Mouse (Mus musculus): Measurements from ENCODE around the gene Gmfg. TPM values are rescaled to one million over a fixed set of nuclear protein-coding genes. Genes with fewer than 3 reads are reported as not detected.

Gmfg gene
- 1 to 10 TPM; 3.2 to 3.8 TPM for total RNA-seq (2021)
- long read RNA-seq, experiment 1, partial matches to known transcripts = 0 of 1 reads
- long read RNA-seq, experiment 1, other reads (novel, unspliced or antisense) = 0 of 1 reads
- long read RNA-seq, experiment 2, partial matches to known transcripts = 1 of 3 reads
- long read RNA-seq, experiment 2, other reads (novel, unspliced or antisense) = 1 of 3 reads

DNA sequence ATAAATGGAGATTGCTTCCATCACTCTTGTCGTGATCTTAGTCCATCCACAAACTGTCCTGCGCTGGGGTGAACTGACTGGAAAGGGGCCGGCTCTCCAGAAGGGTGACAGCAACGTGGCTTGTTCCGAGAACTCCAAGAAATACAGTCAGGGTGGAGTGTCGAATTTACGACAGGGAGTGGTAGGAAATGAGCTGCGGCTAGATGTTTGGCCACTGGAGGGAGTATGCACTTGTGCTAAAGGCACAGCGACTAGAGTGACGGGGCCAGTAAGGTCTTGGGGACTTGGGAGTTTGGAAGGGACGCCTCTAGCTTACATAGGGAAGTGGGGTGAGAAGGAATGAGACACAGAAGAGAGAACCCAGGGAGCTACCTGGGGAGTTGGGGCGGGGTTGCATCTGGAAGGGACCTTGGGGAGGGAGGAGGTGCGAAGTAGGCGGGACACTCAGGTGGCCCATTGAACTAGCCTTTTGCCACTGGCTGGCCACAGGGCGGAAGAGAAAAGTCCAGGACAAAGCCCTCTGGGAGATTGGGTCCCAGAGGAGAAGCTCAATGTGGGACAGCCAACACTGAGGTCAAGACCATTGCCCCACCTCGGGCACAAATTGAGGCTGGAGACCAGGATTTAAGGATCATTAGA lies at the start of gene Gmfg:
Gmfg (plus strand) TSS at position 516 of the 639 bp plus-strand sequence.
- peak; percentile 82 to 88 for DNase-seq (ENCODE audit: low spot score in 2 of 2)

DNA sequence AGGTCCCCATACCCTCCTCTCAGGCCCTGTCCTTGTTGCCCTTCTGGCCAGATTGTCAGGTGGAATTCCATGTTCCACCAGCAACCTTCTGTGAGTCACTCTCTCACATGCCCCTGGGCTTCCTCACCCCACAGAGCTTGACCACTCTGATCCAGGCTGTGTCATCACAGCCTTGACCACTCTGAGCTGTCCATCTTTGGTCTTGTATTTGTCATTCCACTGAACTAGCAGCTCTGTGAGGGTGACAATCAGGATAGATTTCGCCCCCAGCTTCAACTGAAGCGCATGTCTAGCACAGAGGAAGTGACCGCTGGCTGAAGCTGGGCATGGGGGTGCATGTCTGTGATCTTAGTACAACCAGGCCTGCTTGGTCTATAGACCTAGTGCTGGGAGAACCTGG lies 46.9 kb upstream of the Gmfg start:
- DNase-seq (ENCODE audit: low spot score in 2 of 2) = no peak

DNA sequence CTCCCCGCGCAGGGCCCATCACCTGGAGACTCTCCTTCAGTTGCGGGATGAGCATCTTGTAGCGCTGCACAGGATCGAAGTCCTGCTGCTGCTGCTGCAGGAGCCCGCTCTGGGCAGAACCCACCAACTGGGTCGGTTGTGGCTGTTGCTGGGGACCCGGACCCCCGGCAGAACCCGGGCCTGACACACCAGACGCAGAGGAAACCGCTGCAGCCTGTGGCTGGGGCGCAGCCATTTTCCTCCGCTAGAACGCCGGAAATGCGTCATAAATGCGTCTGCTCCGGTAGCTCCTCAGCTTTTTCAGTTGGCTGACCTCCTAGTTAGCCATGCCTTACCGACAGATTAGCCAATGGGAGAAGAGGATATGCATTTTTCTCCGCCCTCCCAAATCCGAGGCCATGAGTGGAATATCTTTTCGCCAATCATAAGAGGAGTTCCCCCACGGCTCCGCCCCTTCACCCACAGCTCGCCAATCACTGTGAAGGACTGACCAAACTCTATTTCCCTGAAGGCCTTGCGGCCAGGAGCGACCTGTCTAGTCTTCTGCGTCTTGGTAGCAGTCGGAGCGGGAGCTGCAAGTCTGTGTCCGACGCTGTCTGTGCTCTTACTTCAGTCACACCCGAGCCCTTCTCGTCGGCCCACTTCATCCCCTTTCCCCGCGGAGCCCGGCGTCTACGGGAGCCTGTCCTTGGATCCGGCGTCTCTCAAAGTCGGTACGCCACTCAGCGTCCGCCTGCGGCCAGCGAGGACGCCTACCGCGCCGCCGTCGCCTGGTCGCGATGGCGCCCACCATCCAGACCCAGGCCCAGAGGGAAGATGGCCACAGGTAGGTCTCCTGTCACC lies 44.6 kb upstream of the Gmfg start, which contains the start of the genes Med29 and Paf1:
Med29 (minus strand) TSS at position 280 of the 843 bp plus-strand sequence.
Paf1 (plus strand) TSS at position 523 of the 843 bp plus-strand sequence.
- DNase-seq (ENCODE audit: low spot score in 2 of 2) = peak; percentile 91 to 99

DNA sequence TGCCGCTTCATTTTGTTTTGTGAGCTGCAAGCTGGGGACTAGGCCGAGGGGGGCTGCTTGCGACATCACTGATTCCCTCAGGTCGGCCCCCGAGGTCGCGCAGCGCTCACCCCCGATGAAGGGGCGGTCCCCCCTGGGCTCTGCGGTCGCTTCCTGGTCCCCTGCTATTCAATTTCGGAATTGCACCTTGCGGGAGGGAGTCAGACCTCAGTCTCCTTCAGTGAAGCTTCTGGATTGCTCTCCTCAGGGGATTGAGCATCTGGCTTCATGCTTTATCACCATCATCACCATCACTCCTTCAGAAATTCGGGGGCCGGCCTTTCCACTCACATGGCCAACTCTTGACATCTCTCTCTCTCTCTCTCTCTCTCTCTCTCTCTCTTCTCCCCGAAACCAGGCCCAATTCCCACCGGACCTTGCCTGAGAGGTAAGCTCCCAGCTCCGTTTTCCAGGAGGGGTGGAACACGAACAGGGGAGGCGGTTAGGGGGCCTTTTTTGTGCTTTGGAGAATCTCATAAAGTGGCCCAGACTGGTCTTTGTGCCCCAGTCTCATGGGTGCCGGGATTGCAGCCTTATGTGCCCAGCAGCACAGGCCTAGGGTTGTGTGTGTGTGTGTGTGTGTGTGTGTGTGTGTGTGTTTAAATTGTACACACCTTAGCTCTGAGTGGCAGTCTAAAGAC lies 43.8 kb upstream of the Gmfg start:
- DNase-seq (ENCODE audit: low spot score in 2 of 2) = no peak

DNA sequence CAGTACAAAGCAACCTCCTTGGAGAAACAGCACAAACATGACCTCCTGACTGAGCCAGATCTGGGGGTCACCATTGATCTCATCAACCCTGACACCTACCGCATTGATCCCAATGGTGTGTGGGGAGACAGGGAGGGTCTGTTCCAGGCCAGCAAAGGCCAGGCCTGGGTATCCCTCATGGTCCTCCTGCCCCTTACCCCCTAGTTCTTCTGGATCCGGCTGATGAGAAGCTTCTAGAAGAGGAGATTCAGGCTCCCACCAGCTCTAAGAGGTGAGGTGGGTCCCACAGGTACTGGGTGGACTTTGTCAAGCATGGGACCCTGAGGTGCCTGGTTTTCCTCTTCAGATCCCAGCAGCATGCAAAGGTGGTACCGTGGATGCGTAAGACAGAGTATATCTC lies 41.8 kb upstream of the Gmfg start:
- DNase-seq (ENCODE audit: low spot score in 2 of 2) = no peak

DNA sequence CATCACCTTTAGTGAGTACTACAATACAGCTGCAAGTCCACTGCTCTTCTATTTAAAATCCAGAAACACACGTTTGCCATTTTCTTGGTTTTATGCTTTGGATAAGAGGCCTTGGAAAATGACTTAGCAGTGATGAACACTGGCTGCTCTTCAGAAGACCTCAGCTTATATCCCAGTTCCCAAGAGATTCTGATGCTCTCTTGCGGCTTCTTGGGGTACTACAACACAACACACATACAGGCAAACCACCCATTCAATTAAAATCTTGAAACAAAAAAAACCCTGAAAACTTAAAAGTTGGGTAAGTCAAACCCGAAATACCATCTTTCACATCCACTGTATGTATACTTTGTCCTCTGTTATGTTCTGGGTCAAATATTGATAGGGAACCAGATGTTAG lies 39.2 kb upstream of the Gmfg start:
- no peak for DNase-seq (ENCODE audit: low spot score in 2 of 2)

DNA sequence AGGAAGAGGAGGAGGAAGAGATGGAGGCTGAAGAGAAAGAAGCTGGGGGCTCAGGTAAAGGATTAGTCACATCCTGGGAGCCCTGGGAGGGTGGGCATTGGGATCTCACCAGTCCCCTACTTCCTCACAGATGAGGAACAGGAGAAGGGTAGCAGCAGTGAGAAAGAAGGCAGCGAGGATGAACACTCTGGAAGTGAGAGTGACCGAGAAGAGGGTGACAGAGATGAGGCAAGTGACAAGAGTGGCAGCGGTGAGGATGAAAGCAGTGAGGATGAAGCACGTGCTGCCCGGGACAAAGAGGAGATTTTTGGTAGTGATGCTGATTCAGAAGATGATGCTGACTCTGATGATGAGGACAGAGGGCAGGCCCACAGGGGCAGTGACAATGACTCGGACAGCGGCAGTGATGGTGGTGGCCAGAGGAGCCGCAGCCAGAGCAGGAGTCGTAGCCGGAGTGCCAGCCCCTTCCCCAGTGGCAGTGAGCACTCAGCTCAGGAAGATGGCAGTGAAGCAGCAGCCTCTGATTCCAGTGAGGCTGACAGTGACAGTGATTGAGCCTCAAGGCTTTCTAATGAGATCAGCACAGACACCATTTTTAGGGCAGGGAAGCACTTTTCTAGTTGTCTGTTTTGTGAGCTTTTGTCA lies 38.4 kb upstream of the Gmfg start:
- DNase-seq (ENCODE audit: low spot score in 2 of 2) = no peak

DNA sequence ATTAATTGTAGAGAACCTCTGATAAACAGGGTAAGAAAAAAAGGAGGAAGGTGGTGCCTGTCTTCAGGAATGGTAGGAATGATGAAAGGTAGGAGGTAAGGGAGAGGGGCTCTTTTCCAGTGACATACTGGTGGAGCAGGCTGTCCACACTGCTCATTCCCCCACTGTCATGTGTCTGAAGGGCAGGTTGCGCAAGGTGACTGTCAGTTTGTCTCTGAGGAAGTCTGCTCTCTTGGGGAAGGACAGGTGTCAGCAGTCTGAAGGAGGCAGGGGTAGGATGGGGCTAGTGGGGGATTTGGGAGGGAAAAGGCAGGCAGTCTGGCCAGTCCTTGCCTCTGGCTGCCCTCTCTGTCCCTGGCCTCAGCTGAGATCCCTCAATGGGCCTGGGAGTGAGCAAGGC lies 36.2 kb upstream of the Gmfg start:
- no peak for DNase-seq (ENCODE audit: low spot score in 2 of 2)

DNA sequence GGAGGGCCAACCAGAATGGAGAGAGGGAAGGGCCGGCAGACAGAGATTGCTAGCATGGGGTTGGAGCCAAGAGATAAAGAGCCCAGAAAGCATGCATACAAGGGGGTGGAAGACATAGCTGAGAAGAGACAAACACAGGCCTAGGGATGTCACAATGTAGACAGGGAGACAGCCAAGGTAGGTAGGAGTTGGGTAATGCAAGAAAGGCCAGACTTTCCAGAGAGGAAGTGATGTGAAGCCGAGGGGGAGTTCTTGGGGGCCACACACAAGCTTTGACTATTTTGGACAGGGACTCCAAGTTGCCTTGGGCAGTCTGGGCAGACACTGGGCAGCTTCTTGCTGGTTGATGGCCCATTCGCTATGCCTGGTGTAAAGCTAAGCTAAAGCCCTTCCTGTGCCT lies 35.3 kb upstream of the Gmfg start:
- DNase-seq (ENCODE audit: low spot score in 2 of 2) = no peak

DNA sequence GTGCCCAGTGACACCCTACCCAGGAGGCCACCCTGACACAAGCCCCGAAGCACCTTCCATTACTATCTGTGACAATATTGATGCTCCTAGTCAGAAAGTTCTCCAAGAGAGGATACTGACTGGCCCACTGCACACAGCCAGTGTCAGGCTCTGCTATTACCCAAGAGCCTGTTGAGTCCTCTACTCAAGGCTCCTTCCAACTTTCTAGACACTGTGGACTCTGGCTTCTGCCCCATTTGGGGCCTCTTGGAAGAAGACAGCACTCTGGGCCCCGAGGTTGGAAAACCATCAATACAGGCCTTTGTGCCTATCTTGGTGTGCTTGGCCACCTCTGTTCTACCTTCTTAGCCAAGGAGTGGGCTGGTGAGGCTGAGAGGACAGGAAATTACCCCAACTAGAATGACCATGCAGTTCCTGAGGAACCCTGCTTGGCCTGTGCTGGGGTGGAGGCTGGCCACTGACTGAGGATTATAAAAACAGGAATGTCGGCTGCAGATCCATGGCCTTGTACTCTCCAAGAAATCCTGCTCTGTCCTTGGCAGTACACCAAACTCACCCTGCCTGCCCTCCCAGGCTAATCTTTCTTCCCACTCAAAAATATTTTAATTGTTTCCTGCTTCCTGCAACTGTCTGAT lies 26.3 kb upstream of the Gmfg start:
- peak in 1 of 2 experiments; percentile 29 for DNase-seq (ENCODE audit: low spot score in 2 of 2)

DNA sequence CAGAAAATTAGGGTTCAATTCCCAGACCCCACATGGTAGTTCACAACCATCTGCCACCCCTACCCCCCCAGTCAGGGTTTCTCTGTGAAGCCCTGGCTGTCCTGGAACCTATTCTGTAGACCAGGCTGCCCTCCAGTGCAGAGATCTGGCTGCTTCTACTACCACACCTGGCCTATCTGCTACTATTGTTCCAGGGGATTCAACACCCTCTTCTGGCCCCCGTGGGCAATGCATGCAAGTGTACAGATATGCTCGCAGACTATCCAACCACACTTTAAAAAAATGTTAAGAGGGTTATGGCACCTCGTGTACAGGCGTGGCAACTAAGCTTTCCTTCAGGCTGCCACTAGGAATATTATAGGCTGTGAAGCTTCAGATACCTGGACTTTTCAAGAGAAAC lies 24.4 kb upstream of the Gmfg start:
- no peak for DNase-seq (ENCODE audit: low spot score in 2 of 2)

DNA sequence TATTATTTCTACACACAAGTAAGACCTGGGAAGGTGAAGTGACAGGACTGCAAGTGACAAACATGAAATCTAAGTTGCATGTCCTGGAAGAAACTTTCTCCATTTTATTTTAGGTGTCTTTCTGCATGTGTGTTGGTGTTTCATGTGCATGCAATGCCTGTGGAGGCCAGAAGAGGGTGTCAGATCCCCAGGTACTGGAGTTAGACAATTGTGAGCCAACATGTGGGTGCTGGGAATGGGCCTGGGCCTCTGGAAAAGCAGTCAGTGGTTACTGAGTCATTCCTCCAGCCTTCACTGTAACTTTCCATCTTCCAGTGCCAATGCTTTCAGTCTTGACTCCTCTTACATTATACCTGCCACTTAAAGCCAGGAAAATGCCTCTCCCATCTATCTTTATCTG lies 19.9 kb upstream of the Gmfg start:
- no peak for DNase-seq (ENCODE audit: low spot score in 2 of 2)

DNA sequence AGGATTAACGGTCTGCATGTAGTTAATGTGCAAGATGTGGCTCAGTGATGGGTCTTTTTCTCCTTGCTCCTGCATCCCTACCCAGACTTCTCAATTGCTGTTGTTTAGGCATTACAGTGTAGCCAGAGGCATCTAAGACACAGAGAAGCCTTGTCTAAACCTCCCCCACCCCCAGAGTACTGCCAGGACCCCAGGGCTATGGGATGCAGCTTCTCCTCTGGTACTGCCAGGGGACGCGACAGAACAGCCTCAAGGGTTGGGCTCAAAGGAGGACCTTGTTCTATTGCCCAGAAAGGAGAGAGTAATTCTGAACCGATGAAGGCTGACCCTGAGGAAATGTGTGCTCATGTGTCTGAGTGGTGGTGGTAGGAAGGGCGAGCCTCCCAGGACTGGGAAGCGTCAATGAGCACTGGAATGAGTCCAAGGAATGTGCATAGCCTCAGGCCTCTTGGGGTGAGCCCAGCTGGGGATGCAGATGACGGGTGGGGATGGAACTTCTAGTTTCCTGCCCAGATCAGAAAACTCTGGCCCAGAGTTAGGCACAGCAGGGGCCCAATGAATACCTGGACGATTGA lies 19.1 kb upstream of the Gmfg start:
- DNase-seq (ENCODE audit: low spot score in 2 of 2) = peak in 1 of 2 experiments; percentile 62

DNA sequence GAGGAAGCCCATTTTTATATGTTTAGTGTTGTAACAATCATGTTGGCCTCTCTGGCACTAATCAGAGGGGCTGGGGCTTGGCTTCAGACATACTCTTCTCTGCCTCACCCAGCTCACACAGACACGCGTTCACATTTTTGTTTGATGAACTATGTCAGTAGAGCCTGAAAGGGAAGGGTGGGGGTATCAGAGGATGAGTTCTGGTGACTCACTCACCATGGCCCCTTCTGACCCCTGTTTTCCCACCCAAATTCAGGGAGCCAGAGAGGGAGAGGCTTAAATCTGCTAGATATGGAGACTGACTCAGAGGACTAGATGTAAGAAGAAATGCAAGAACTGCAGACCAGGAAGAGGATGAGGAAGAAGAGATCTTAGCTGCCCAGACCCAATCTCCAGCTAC lies 17.8 kb upstream of the Gmfg start:
- DNase-seq (ENCODE audit: low spot score in 2 of 2) = no peak

DNA sequence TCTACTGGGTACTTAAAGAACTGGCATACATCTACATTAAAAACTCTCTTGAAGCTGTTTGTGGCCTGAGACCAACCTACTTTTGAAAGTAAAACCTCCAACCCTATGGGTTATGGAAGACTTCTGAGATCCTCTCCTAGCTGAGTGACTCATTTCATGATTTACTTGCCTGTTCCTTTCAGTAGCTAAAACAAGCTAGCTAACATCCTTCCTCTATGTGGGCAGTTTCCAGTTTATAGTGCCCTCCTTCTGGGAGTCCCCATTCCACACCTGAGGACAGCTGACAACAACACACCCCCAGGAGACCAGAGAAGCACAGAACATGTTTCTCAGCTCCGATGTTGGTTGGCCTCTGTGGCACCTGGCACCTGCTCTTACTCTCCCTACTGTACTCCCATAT lies 14.2 kb upstream of the Gmfg start:
- no peak for DNase-seq (ENCODE audit: low spot score in 2 of 2)

DNA sequence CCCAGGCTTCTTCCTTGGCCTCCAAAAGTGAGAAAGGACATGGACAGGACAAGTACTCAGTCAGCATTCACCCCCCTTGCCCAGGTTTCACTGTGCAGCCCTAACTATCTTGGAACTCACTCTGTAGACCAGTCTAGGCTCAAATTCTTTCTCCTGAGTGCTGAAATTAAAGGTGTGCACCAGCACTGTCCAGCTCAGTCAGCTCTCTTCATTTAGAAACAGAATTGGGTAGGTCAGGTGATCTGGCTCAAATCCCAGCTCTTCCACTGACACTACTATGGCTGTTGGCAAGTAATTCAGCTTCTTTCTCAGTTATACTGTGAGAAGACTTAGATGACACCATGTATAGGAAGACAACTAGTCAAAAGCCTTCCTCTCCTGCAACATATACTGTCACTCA lies 9.5 kb upstream of the Gmfg start:
- DNase-seq (ENCODE audit: low spot score in 2 of 2) = no peak

DNA sequence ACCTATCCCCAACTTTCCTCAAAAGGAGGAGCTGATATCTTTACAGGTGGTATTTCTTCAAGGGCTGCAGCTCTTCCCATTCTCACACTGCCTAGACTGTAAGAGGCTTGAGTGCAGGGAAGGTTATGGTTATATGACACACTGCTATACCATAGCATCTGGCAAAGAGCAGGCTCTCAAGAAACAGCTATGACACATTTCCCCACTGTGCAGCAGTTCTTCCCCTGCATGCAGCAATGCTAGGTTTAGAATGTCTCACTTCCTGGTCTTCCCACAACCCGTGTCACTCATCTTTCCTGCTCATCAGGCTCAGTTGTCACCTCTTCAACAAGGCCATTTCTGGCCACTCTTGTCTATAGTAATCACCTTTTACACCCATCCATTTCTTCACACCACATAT lies 6.7 kb upstream of the Gmfg start:
- no peak for DNase-seq (ENCODE audit: low spot score in 2 of 2)

DNA sequence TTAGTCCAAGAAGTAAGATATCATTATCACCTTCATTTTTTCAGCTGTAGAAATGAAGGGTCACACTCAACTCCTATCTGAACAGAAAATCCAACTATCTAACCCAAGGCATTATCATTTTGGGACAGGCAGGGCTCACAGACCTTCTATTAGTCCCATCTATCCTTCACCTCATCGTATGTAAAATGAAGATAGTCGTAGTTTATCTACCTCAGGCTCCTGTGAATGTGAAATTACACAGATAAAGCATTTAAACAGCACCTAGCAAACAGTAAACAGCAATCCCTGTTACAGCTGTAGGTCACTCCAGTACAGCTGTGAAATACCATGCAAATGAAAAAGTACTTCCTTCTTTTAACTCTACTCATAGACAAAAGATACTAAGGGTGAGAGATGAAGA lies 5.0 kb upstream of the Gmfg start:
- DNase-seq (ENCODE audit: low spot score in 2 of 2) = no peak

DNA sequence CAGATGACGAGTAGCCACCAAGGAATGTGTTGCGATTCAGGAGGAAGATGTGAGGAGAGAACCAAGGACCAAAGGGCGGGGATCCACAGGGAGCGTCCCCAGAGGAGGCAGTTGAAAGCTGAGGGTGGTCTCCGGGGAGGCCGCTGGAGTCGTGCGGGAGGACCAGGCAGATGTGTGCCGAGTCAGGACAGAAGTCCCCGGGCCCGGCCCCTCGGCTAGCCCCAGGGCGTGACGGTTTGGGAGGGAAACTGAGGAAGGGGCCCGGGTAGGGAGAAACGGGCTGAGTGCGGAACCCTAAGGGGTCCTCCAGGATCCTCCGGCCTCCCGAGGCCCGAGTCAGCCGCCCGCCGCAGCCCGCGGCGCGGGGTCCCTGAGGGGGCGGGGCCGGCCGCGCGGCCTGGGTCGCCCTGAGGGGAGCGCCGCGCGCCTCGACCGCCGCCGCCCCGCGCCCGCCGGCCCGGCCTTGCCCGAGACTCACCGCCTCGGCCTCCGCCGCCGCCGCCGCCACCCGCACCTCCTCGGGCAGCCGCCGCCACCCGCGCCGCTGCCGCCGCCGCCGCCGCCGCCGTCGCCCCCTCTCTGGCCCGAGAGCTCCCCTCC lies 1.5 kb upstream of the Gmfg start:
- DNase-seq (ENCODE audit: low spot score in 2 of 2) = peak in 1 of 2 experiments; percentile 13

Measured in layer of hippocampus, postnatal 14 days (tissue).